Mouse (Mus musculus): ENCODE results near the gene Gtpbp3. TPM values are rescaled to one million over a fixed set of nuclear protein-coding genes. Genes with fewer than 3 reads are reported as not detected.

The Gtpbp3 gene
- total and polyA plus RNA-seq, 3 experiments, result 16.6 to 20.5 (median 18.4) TPM

DNA sequence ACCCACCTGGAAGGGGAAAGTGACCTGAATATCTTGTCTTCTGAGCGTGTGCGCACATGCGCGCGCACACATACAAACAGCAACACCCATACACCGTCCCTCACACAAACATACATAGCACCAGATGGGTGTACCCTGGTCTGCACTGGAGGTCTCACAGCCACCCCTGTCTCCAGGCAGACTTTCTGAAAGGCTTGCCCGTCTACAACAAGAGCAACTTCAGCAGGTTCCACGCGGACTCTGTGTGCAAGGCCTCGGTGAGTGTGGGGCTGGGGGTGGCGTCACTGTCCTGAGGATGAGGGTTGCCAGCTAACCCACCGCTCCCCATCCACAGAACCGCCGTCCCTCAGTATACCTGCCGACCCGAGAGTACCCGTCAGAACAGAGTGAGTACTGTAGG is 16.0 kb upstream of the Gtpbp3 start:
- H3K4me3 ChIP-seq, result no peak overlapping the region
- peaks cover 9% of the 10 kb centered on the region for H3K4me1 ChIP-seq (ENCODE audit: control insufficient read depth, insufficient read depth, low read length)
- TF ChIP-seq POLR2A (IDR thresholded peaks at IDR 0.05; ENCODE audit: insufficient read depth, low read depth, low read length), result no peak
- no peak for TF ChIP-seq CTCF (IDR thresholded peaks at IDR 0.05)
- TF ChIP-seq EP300 (IDR thresholded peaks at IDR 0.05; ENCODE audit: insufficient read depth, low read depth, low read length), result no peak
- H3K27ac ChIP-seq, result no peak overlapping the region
- no peak for DNase-seq
- H3K27me3 ChIP-seq (ENCODE audit: control insufficient read depth, insufficient read depth, low read length), result no peaks in the 10 kb centered on the region
- WGBS, result 95% methylated on average over 17 of the region's 17 CpGs
- peaks cover 3% of the 10 kb centered on the region; the same call in 1 of the 2 replicates for H3K79me2 ChIP-seq (replicated peaks; ENCODE audit: control insufficient read depth, insufficient read depth, low read length)
- intact Hi-C loops (cut with DNase I), result no loop called here
- H3K9ac ChIP-seq (ENCODE audit: low read depth, low read length), result no peak overlapping the region
- no peaks in the 10 kb centered on the region for H3K36me3 ChIP-seq (ENCODE audit: control insufficient read depth, insufficient read depth, low read length)

- H3K4me1 ChIP-seq (ENCODE audit: control insufficient read depth, insufficient read depth, low read length), result peaks cover 10% of the 10 kb centered on the region
- H3K27me3 ChIP-seq (ENCODE audit: control insufficient read depth, insufficient read depth, low read length), result no peaks in the 10 kb centered on the region
- 92% methylated on average over 8 of the region's 8 CpGs for WGBS
- no peaks in the 10 kb centered on the region for H3K36me3 ChIP-seq (ENCODE audit: control insufficient read depth, insufficient read depth, low read length)
- no peak overlapping the region for H3K27ac ChIP-seq
- no peak for TF ChIP-seq EP300 (IDR thresholded peaks at IDR 0.05; ENCODE audit: insufficient read depth, low read depth, low read length)
- peak; percentile 40 for TF ChIP-seq CTCF (IDR thresholded peaks at IDR 0.05)
- no peak for TF ChIP-seq POLR2A (IDR thresholded peaks at IDR 0.05; ENCODE audit: insufficient read depth, low read depth, low read length)
- no peak overlapping the region for H3K9ac ChIP-seq (ENCODE audit: low read depth, low read length)
- intact Hi-C loops (cut with DNase I), result no loop called here
- no peak overlapping the region for H3K4me3 ChIP-seq
- DNase-seq, result peak in 1 of 2 experiments; percentile 18
- peaks cover 3% of the 10 kb centered on the region; the same call in 1 of the 2 replicates for H3K79me2 ChIP-seq (replicated peaks; ENCODE audit: control insufficient read depth, insufficient read depth, low read length)
Observed at GRCm38 (mm10) chr8:71472601-71473386, 15.1 kb upstream of the Gtpbp3 start.

DNA sequence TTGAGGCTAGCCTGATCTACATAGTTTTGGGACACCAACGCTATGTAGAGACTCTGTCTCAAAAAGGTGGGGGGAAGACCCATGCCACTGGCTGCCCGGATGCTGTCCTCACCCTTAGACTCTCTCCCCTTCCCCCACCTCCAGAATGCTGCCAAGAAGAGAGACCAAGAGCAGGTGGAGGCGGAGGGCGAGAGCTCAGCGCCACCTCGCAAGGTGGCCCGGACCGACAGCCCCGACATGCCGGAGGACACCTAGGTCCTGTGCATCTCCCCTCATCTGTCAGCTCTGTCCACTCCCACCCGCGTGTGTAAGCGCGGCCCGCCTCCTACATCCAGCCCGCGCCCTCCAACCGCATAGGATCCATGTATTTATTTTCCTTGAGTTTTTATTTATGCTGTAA is 13.6 kb upstream of the Gtpbp3 start:
- H3K4me3 ChIP-seq, result no peak overlapping the region
- no peak overlapping the region for H3K27ac ChIP-seq
- peaks cover 10% of the 10 kb centered on the region for H3K4me1 ChIP-seq (ENCODE audit: control insufficient read depth, insufficient read depth, low read length)
- H3K27me3 ChIP-seq (ENCODE audit: control insufficient read depth, insufficient read depth, low read length), result no peaks in the 10 kb centered on the region
- TF ChIP-seq CTCF (IDR thresholded peaks at IDR 0.05) (no peak), EP300 (IDR thresholded peaks at IDR 0.05; ENCODE audit: insufficient read depth, low read depth, low read length) (no peak), POLR2A (IDR thresholded peaks at IDR 0.05; ENCODE audit: insufficient read depth, low read depth, low read length) (no peak)
- no peaks in the 10 kb centered on the region for H3K36me3 ChIP-seq (ENCODE audit: control insufficient read depth, insufficient read depth, low read length)
- no peak overlapping the region for H3K9ac ChIP-seq (ENCODE audit: low read depth, low read length)
- WGBS, result 93% methylated on average over 18 of the region's 18 CpGs
- peak in 1 of 2 experiments; percentile 17 for DNase-seq
- intact Hi-C loops (cut with DNase I), result no loop called here
- peaks cover 1% of the 10 kb centered on the region; the same call in 1 of the 2 replicates for H3K79me2 ChIP-seq (replicated peaks; ENCODE audit: control insufficient read depth, insufficient read depth, low read length)

- H3K36me3 ChIP-seq (ENCODE audit: control insufficient read depth, insufficient read depth, low read length), result no peaks in the 10 kb centered on the region
- no peak overlapping the region for H3K4me3 ChIP-seq
- no peaks in the 10 kb centered on the region for H3K27me3 ChIP-seq (ENCODE audit: control insufficient read depth, insufficient read depth, low read length)
- peaks cover 6% of the 10 kb centered on the region for H3K4me1 ChIP-seq (ENCODE audit: control insufficient read depth, insufficient read depth, low read length)
- intact Hi-C loops (cut with DNase I), result no loop called here
- 89% methylated on average over 25 of the region's 25 CpGs for WGBS
- no peaks in the 10 kb centered on the region; the same call in 1 of the 2 replicates for H3K79me2 ChIP-seq (replicated peaks; ENCODE audit: control insufficient read depth, insufficient read depth, low read length)
- DNase-seq, result peak in 1 of 2 experiments; percentile 21
- no peak overlapping the region for H3K27ac ChIP-seq
- no peak for TF ChIP-seq EP300 (IDR thresholded peaks at IDR 0.05; ENCODE audit: insufficient read depth, low read depth, low read length)
- no peak for TF ChIP-seq POLR2A (IDR thresholded peaks at IDR 0.05; ENCODE audit: insufficient read depth, low read depth, low read length)
- TF ChIP-seq CTCF (IDR thresholded peaks at IDR 0.05), result no peak
- H3K9ac ChIP-seq (ENCODE audit: low read depth, low read length), result no peak overlapping the region
Observed at GRCm38 (mm10) chr8:71474785-71475701, 12.9 kb upstream of the Gtpbp3 start.

GRCm38 (mm10) chr8:71475702-71476075 is 12.2 kb upstream of the Gtpbp3 start:
- Histone ChIP-seq H3K4me1 (ENCODE audit: control insufficient read depth, insufficient read depth, low read length) (peaks cover 3% of the 10 kb centered on the region), H3K36me3 (ENCODE audit: control insufficient read depth, insufficient read depth, low read length) (no peaks in the 10 kb centered on the region), H3K79me2 (replicated peaks; ENCODE audit: control insufficient read depth, insufficient read depth, low read length) (no peaks in the 10 kb centered on the region; the same call in 1 of the 2 replicates), H3K27ac (peak overlapping the region; percentile 91), H3K27me3 (ENCODE audit: control insufficient read depth, insufficient read depth, low read length) (no peaks in the 10 kb centered on the region), H3K9ac (ENCODE audit: low read depth, low read length) (0 out of 2 replicates have a peak overlapping the region, but pooled peaks have one; percentile 14), H3K4me3 (peak overlapping the region; percentile 65)
- DNase-seq, result peak in 1 of 2 experiments; percentile 39
- no peak for TF ChIP-seq EP300 (IDR thresholded peaks at IDR 0.05; ENCODE audit: insufficient read depth, low read depth, low read length)
- no peak for TF ChIP-seq CTCF (IDR thresholded peaks at IDR 0.05)
- no peak for TF ChIP-seq POLR2A (IDR thresholded peaks at IDR 0.05; ENCODE audit: insufficient read depth, low read depth, low read length)
- intact Hi-C loops (cut with DNase I), result no loop called here
- WGBS, result 28% methylated on average over 4 of the region's 4 CpGs
